Mouse (Mus musculus) cerebellum, adult 9-11 months (tissue): ENCODE results near the gene Eif4ebp2.

ENCODE experiments used
- DNase-seq: peaks from one replicate; pipeline ENCODE4 v3.0.0; 2022

Eif4ebp2 gene

DNA sequence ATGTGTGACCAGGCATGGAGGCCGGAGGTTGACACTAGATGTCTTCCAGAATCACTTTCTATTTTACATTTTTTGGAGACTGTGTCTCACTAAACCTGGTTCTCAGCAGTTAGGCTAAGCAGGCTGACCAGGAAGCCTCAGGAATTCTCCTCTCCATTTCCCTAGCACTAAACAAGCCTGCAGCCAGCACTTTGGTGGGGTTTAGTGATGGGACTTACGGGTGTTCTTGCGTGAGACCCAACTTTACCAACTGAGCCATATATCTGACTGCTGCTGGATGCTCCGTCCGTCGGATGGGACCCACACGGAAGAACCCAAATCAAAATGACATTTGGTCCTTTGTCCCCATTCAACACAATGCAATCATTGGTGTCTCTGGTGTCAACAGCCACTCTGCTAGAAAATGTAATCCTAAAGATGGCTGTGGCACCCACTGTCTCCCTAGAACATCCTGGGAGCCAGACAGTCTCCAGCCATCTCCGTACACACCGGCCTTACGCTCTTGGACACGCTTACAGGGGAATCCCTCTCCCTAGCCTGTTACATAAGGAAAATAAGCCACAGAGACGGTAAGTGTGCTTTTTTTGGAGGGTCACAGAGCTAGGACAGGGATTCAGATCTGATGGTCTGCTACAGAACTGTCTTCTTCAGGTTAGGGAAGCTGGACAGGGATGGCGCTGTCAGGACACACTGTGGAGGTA, 73.0 kb downstream of the Eif4ebp2 start:
- DNase-seq: no peak

DNA sequence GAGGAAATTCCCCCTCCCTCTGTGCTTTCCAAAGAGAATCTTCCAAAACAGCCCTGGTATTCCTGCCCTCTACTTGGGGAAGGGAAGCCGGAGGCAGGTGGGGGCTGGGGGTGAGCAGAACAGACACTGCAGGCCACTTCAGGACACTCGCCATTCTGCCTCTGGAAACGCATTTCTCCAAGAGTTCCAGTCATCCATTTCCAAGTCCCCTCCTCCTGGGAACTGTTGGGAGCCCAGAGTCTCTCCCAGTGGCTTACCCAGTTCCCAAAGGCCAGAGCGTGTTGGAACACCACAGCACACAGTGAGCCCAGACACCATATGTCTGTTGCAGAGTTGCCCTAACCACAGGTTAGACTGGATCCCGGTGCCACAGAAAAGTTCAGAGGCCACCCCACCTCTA, 73.8 kb downstream of the Eif4ebp2 start:
- no peak for DNase-seq
